Mouse (Mus musculus) liver, embryonic 15.5 days (tissue): ENCODE measurements at regions not wholly inside any gene's neighbourhood (a gene's known extent, or its start where the extent isn't known, plus 50 kb on each side); places are given as distances from the start of the nearest gene placed in this dataset.

Experiments used
- ATAC-seq: fragments of 200-750 bp; cut with Nextera tagmentation; 2 replicates; pipeline ENCODE4 v1.8.0; 2017; ENCODE audit warnings: moderate number of reproducible peaks, mild to moderate bottlenecking, moderate library complexity; ENCODE audit not compliant: insufficient read depth
- H3K27ac ChIP-seq: fragments of 300-500 bp; sonication (generic); replicated peaks from 2 replicates; pipeline ENCODE4 v1.5.1; 2015; ENCODE audit warnings: mild to moderate bottlenecking, inconsistent platforms
- H3K27me3 ChIP-seq: fragments of 300-500 bp; sonication (generic); 2 replicates; pipeline ENCODE4 v1.6.1; 2015; ENCODE audit warnings: mild to moderate bottlenecking, inconsistent platforms
- H3K36me3 ChIP-seq: fragments of 300-500 bp; sonication (generic); replicated peaks from 2 replicates; pipeline ENCODE4 v1.6.1; 2015; ENCODE audit warnings: moderate library complexity, mild to moderate bottlenecking, inconsistent platforms
- H3K4me1 ChIP-seq: fragments of 300-500 bp; sonication (generic); replicated peaks from 2 replicates; pipeline ENCODE4 v1.6.1; 2015; ENCODE audit warnings: inconsistent platforms
- H3K4me2 ChIP-seq: fragments of 300-500 bp; sonication (generic); 2 replicates; pipeline ENCODE4 v1.6.1; 2015; ENCODE audit warnings: moderate library complexity, mild to moderate bottlenecking, inconsistent platforms
- H3K4me3 ChIP-seq: fragments of 300-500 bp; sonication (generic); replicated peaks from 2 replicates; pipeline ENCODE4 v1.5.1; 2015; ENCODE audit warnings: mild to moderate bottlenecking, inconsistent platforms
- H3K9ac ChIP-seq: fragments of 300-500 bp; sonication (generic); 2 replicates; pipeline ENCODE4 v1.6.1; 2015; ENCODE audit warnings: moderate library complexity, mild to moderate bottlenecking, inconsistent platforms
- H3K9me3 ChIP-seq: fragments of 300-500 bp; sonication (generic); replicated peaks from 2 replicates; pipeline ENCODE4 v1.6.1; 2016; ENCODE audit warnings: inconsistent platforms
- WGBS: fragments of 180-500 bp; shearing (Covaris S2); methylation state at CpG from one replicate; pipeline ENCODE4 v1.1.7; 2015; ENCODE audit warnings: mixed read lengths; ENCODE audit not compliant: insufficient replicate concordance; 5-methylcytosine and 5-hydroxymethylcytosine counted together

- H3K27ac ChIP-seq: no peak overlapping the region
- H3K9ac ChIP-seq: no peak overlapping the region
- H3K4me3 ChIP-seq: no peak overlapping the region
- H3K36me3 ChIP-seq: no peaks in the 10 kb centered on the region
- WGBS: 26% methylated on average over 6 of the region's 6 CpGs
- H3K4me2 ChIP-seq: no peak overlapping the region
- ATAC-seq: no peak
- no peaks in the 10 kb centered on the region for H3K4me1 ChIP-seq
- H3K27me3 ChIP-seq: no peaks in the 10 kb centered on the region
- no peaks in the 10 kb centered on the region for H3K9me3 ChIP-seq
These were observed 229.0 kb downstream of the Kcnrg start for GRCm38 (mm10) chr14:61836231-61836630.

DNA sequence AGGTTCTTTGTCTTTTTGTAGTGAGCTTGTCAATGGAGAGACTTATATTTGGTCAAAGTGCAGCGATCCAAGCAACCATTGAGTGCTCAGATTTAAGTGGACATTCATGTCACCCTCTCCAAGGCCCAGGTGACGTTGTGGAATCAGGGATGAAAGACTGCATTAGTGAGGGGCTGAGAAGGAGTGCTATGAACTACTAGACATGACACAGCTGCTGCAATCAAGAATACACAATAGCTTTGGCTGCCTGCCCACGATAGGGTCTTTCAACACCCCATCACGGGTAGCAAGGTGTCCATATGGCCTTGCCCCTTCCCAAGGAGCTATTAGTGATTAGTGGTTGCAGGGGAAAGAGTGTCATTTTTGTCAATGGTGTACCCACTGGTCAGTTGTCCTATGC is 229.7 kb downstream of the Kcnrg start:
- no peak overlapping the region for H3K4me2 ChIP-seq
- no peak overlapping the region for H3K9ac ChIP-seq
- ATAC-seq: no peak
- no peak overlapping the region for H3K27ac ChIP-seq
- H3K36me3 ChIP-seq: no peaks in the 10 kb centered on the region
- H3K9me3 ChIP-seq: no peaks in the 10 kb centered on the region
- H3K4me1 ChIP-seq: no peaks in the 10 kb centered on the region
- 68% methylated on average over 4 of the region's 4 CpGs for WGBS
- H3K4me3 ChIP-seq: no peak overlapping the region
- H3K27me3 ChIP-seq: no peaks in the 10 kb centered on the region

DNA sequence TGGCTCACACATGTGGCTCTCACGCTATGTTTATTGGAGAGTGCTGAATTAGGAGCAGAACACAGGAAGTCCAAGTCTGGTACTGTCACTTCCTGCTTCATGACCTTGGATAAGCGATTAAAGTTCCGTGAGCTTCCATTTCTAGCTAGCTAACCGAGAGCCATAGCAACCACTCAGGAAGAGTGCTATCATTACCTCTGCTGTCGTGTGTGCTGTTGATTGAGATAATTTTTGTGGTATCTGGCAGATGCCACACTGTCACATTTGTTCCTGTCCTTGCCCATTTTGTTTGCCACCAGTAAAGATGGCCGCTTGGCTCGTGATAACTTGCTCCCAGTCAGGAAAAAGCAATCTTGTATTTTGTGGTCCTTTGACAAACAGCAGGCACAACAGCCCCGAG is 230.6 kb downstream of the Kcnrg start:
- Histone ChIP-seq H3K9ac (no peak overlapping the region), H3K9me3 (no peaks in the 10 kb centered on the region), H3K4me3 (no peak overlapping the region), H3K27ac (no peak overlapping the region), H3K4me1 (no peaks in the 10 kb centered on the region), H3K36me3 (no peaks in the 10 kb centered on the region), H3K27me3 (no peaks in the 10 kb centered on the region), H3K4me2 (no peak overlapping the region)
- WGBS: 25% methylated on average over 8 of the region's 8 CpGs
- no peak for ATAC-seq

GRCm38 (mm10) chr14:61842476-61842875 is 235.2 kb downstream of the Kcnrg start:
- Histone ChIP-seq H3K4me1 (no peaks in the 10 kb centered on the region), H3K9ac (no peak overlapping the region), H3K27me3 (no peaks in the 10 kb centered on the region), H3K4me3 (no peak overlapping the region), H3K36me3 (no peaks in the 10 kb centered on the region), H3K27ac (no peak overlapping the region), H3K4me2 (no peak overlapping the region), H3K9me3 (no peaks in the 10 kb centered on the region)
- no peak for ATAC-seq
- 54% methylated on average over 4 of the region's 4 CpGs for WGBS

DNA sequence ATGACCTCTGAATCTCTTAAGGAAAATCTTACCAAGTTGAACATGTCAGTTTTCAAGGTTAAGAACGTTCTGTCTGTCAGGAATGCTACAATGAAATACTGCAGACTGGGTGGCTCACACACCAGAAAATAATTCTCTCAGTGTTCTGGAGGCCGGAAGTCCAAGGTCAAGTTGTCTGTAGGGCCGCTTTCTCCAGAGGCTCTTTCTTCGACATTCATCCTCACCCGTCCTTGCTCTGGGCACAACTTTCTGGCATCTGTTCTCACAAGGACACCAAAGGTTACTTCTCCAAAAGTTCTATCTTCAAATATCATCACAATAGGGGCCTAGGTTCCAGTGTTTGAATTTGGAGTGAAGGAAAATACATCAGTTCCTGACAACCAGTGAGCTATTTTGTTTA is 239.2 kb downstream of the Kcnrg start:
- Histone ChIP-seq H3K27me3 (no peaks in the 10 kb centered on the region), H3K36me3 (no peaks in the 10 kb centered on the region), H3K4me3 (no peak overlapping the region), H3K9ac (no peak overlapping the region), H3K9me3 (no peaks in the 10 kb centered on the region), H3K27ac (no peak overlapping the region), H3K4me1 (no peaks in the 10 kb centered on the region), H3K4me2 (no peak overlapping the region)
- WGBS: 70% methylated on average over 5 of the region's 5 CpGs
- no peak for ATAC-seq

DNA sequence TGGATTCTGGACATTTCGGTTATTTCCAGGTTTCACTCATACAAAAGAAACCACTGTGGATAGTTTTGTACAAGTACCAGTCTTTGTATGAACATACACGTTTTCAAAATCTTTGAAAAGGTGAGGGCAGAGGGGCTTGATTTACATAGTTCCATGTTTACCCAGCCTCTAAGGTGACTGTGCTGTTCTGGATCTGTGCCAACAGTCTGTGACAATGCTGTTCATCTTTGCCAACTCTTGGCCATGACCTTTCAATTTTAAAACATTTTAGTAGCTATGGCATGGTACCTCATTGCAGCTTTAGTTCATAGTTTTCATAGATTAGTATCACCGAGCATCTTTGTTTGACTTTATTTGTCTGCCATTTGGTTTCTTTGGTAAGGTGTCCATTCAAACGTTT is 243.0 kb downstream of the Kcnrg start:
- Histone ChIP-seq H3K4me1 (no peaks in the 10 kb centered on the region), H3K27ac (no peak overlapping the region), H3K4me3 (no peak overlapping the region), H3K9ac (no peak overlapping the region), H3K27me3 (no peaks in the 10 kb centered on the region), H3K4me2 (no peak overlapping the region), H3K36me3 (no peaks in the 10 kb centered on the region), H3K9me3 (no peaks in the 10 kb centered on the region)
- 50% methylated on average over 4 of the region's 4 CpGs for WGBS
- ATAC-seq: no peak

DNA sequence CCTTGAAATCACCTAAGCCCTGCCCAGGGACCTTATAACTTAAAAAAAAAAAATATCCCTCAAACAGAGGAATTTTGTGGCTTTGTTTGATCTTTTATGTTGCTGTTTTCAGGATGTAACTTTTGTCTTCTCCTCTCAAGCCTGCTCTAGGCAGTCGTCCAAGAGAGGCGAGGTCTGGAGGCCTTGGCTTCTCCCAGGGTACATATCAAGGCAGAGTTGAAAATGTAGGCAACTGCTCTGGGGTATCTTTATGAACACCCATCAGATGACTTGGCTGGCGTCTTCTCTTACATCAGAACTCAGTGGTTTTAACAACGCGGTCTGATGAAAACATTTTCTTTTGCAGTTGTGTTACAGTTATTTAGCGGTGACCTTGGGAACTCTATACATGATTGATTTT is 250.4 kb downstream of the Kcnrg start:
- no peaks in the 10 kb centered on the region for H3K9me3 ChIP-seq
- H3K36me3 ChIP-seq: no peaks in the 10 kb centered on the region
- H3K4me2 ChIP-seq: no peak overlapping the region
- H3K27ac ChIP-seq: no peak overlapping the region
- no peak for ATAC-seq
- 65% methylated on average over 6 of the region's 6 CpGs for WGBS
- no peak overlapping the region for H3K9ac ChIP-seq
- H3K27me3 ChIP-seq: no peaks in the 10 kb centered on the region
- no peaks in the 10 kb centered on the region for H3K4me1 ChIP-seq
- no peak overlapping the region for H3K4me3 ChIP-seq

- 58% methylated on average over 4 of the region's 4 CpGs for WGBS
- no peaks in the 10 kb centered on the region for H3K4me1 ChIP-seq
These were observed 253.4 kb downstream of the Kcnrg start for GRCm38 (mm10) chr14:61860688-61861087.

GRCm38 (mm10) chr14:61861357-61861958 is 254.2 kb downstream of the Kcnrg start:
- Histone ChIP-seq H3K36me3 (no peaks in the 10 kb centered on the region), H3K9me3 (no peaks in the 10 kb centered on the region), H3K4me1 (no peaks in the 10 kb centered on the region), H3K27me3 (no peaks in the 10 kb centered on the region), H3K4me2 (no peak overlapping the region), H3K9ac (no peak overlapping the region), H3K27ac (peak overlapping the region; percentile 53; the same call in 1 of the 2 replicates), H3K4me3 (no peak overlapping the region)
- no peak for ATAC-seq
- 38% methylated on average over 8 of the region's 8 CpGs for WGBS

More at GRCm38 (mm10) chr14:61860688-61861087, 253.4 kb downstream of the Kcnrg start:
- no peak overlapping the region for H3K9ac ChIP-seq
- no peaks in the 10 kb centered on the region for H3K36me3 ChIP-seq
- H3K4me3 ChIP-seq: no peak overlapping the region
- no peak for ATAC-seq
- H3K9me3 ChIP-seq: no peaks in the 10 kb centered on the region
- H3K27me3 ChIP-seq: no peaks in the 10 kb centered on the region
- H3K27ac ChIP-seq: no peak overlapping the region
- no peak overlapping the region for H3K4me2 ChIP-seq

- WGBS: 63% methylated on average over 6 of the region's 6 CpGs
- H3K4me1 ChIP-seq: no peaks in the 10 kb centered on the region
- H3K4me2 ChIP-seq: no peak overlapping the region
- no peak for ATAC-seq
- H3K27ac ChIP-seq: no peak overlapping the region
- H3K4me3 ChIP-seq: no peak overlapping the region
- H3K36me3 ChIP-seq: no peaks in the 10 kb centered on the region
- H3K27me3 ChIP-seq: no peaks in the 10 kb centered on the region
- no peak overlapping the region for H3K9ac ChIP-seq
- no peaks in the 10 kb centered on the region for H3K9me3 ChIP-seq
These were observed 255.7 kb downstream of the Kcnrg start for GRCm38 (mm10) chr14:61862931-61863330.

GRCm38 (mm10) chr14:61863475-61863874 is 256.2 kb downstream of the Kcnrg start:
- H3K27ac ChIP-seq: no peak overlapping the region
- H3K36me3 ChIP-seq: no peaks in the 10 kb centered on the region
- no peaks in the 10 kb centered on the region for H3K4me1 ChIP-seq
- no peaks in the 10 kb centered on the region for H3K27me3 ChIP-seq
- H3K4me2 ChIP-seq: no peak overlapping the region
- H3K9me3 ChIP-seq: no peaks in the 10 kb centered on the region
- no peak overlapping the region for H3K4me3 ChIP-seq
- no peak for ATAC-seq
- no peak overlapping the region for H3K9ac ChIP-seq
- whole genome bisulfite sequencing: 36% methylated on average over 2 of the region's 2 CpGs

- Histone ChIP-seq H3K4me1 (no peaks in the 10 kb centered on the region), H3K36me3 (no peaks in the 10 kb centered on the region), H3K4me3 (no peak overlapping the region), H3K9ac (no peak overlapping the region), H3K27ac (no peak overlapping the region), H3K27me3 (no peaks in the 10 kb centered on the region), H3K9me3 (no peaks in the 10 kb centered on the region), H3K4me2 (no peak overlapping the region)
- ATAC-seq: no peak
- 43% methylated on average over 3 of the region's 3 CpGs for WGBS
These were observed 259.4 kb downstream of the Kcnrg start for GRCm38 (mm10) chr14:61866532-61867268.
